Mouse (Mus musculus) spleen, postnatal 36 days (tissue): ENCODE measurements around the gene Net1.
"Not testable (repeated sequence)": the region's sequence is repeated elsewhere in the genome, so short reads cannot be mapped to it uniquely, and the experiment has no call there.

ENCODE experiments used
- DNase-seq, 2 experiments: peaks; one replicate each; pipeline ENCODE4 v3.0.0; 2022; ENCODE audit warnings: low spot score in 2 of 2, mixed read lengths in 1 of 2

The Net1 gene

DNA sequence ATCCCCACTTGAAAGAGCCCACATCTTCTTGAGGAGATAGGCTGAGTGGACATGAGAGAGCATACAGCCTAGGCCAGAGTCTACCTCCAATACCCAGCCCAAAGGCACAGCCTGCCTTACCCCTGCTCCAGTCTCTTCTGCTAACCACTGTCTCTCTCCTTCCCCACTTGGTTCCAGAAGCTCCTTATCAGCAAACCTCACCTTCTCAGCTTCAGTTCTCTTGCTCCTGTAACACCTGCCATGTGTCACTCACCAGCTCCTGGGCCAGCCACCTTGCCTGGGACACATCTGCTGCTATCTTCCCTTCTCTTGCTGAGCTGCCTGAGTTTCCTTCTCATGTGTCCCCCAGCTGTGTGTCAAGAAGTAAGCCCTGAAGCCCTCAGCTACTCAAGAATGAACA is 84.4 kb downstream of the Net1 start:
- DNase-seq: not testable (repeated sequence)

DNA sequence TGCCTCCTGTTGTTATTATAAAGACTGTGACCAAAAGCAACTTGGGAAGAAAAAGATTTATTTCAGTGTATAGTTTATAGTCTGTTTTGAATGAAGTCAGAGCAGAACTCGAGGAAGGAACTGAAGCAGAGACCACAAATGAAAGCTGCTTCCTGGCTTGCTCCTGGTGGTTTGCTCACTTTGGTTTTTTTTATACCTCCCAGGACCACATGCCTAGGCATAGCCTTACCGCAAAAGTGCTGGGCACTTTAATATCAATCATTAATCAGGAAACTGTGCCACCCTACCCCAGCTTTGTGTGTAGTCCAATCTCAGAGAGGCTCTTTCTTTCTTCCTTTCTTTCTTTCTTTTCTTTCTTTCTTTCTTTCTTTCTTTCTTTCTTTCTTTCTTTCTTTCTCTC is 85.6 kb downstream of the Net1 start:
- no peak for DNase-seq
